Mouse (Mus musculus) liver, adult (tissue): ENCODE measurements around the gene Tmem174.

ENCODE experiments used
- GATA4 ChIP-seq: IDR thresholded peaks from 2 replicates; pipeline ENCODE4 v1.6.1; 2014; ENCODE audit warnings: mild to moderate bottlenecking, low read length; ENCODE audit not compliant: insufficient replicate concordance

Gene Tmem174

GRCm38 (mm10) chr13:98647775-98648568 lies 10.8 kb upstream of the Tmem174 start:
- no peak for TF ChIP-seq GATA4

DNA sequence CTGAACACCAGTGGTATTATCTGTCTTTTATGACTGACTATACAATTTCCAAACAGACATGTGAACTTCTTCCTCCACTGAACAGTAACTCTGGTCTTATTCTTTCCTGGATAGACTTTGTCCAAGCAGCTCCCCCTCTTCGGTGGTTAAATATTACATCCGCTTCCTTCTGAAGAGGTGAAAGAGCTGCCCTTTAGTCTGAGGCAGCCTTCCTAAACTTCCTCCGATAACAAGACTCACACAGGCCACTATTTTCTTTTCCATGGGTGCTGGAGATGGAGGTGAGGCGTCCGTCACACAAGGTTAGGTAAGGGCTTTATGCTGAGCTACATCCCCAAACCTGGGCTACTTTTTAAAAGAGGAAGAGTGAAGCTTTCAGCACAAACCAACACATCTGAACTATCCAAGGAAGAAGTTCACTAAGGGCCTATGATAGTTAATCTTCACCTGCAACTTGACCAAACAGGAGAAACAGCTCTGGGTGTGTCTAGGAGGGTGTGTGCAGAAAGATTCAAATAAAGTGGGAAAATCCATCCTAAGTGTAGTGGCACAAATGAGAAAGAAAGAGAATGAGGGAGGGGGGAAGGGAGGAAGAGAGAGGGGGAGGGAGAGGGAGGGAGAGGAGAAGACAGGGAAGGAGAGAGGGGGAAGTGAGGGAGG lies 1.4 kb upstream of the Tmem174 start:
- TF ChIP-seq GATA4, result no peak

DNA sequence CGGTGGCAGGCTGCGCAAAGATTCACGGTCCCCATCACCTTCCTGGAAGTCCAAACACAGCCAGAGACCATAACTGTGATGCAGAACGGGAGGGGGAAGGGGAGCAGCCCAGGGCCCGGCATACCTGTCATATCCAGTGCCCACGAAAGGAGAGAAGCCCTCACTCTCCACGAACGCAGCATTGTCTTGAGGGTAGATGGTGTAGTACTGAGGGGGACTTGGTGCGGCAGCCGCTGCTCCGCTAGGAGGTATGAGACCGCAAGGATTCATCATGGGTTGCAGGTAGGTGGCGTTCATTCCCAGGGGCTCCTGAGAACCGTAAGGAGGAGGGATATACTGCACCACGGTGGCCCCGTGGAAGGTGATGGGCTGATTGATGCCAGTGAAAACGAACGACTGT lies 639 bp downstream of the Tmem174 start:
- no peak for TF ChIP-seq GATA4

DNA sequence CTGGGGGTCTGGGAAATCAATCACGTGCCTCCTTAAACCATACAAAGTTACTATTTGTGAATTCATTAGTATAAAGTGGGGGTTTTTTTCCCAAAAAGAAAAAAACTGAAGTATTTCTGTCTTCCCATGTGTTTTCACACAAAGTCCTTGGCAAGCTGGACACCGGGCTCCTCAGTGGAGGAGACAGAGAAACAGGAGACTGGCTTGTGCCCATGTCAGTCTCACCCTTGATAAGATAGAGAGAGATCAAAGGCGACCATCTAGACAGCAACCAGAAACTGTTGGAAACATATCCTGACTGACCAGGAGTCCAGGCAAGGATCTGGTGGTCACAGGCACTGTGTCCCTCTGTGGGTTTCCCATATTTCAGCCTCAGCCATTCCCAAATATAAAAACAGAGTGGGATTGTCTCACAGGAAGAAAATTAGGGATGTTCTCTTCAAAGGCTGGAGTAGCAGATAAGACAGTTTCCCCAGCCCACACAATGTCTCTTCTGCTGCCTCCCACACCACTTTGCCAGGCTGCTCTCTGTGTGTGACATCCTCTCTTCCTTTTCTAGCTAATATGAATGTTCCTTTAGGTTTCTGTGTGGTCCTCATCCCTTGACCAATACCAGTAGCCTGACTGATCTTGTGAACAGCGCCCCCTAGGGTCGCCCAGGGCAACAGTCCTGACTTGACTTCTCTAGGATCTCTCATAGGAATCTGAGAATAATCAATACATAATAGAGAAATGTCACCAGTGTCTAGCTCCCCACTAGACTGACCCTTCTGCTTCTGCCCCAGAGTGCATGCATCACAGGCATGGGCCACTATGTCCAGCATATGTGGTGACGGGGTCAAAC lies 3.3 kb downstream of the Tmem174 start:
- no peak for TF ChIP-seq GATA4

DNA sequence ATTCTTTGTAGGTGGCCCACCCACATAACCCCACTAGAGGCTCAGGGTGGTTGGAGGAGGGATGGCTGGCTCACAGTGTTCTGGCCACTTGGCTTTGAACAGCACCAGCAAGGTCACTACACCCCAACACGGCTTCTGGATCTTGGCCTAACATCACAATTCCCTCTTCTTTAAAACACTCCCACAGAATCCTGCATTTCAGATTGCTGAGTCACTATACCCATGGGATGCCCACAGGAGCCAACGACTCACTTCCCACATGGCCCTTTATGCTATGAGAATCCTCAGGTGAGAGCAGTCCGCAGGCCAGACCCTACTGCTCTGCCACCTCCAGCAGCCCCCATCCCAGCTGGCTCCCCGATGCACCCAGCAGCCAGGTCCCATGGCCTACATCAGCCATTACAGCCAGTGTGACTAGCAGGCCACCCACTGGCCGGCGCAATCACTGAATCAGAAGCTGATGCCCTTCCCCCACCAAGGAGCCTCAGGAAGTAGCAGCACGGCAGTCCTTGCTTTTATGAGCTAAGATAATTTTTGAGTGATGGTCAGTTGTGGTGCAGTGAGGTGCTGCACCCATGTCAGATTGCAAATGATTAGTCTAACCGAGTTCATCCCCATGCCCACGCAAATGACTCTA lies 4.8 kb downstream of the Tmem174 start:
- no peak for TF ChIP-seq GATA4

GRCm38 (mm10) chr13:98631105-98631838 lies 5.9 kb downstream of the Tmem174 start:
- TF ChIP-seq GATA4, result no peak

DNA sequence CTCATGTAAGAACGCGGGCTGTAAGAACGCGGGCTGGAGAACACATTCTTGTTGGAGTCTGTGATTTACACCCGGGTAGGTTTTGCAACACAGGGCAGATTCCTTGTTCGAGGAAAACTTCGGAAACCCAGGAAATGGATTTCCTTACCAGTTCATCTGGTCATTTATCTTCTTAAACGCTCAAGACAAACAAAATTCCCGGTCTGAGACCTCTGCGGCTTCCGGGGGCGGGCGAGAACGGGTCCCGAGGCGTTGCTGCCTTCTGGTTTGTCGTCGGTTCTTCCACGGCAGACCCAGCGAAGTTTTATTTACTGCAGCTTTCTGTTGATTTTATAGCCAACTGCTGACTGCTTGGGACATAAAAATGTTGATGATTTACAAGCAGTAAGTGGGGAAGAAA lies 10.5 kb downstream of the Tmem174 start:
- TF ChIP-seq GATA4, result no peak

- no peak for TF ChIP-seq GATA4
These were observed 12.7 kb downstream of the Tmem174 start for GRCm38 (mm10) chr13:98624506-98624905.

DNA sequence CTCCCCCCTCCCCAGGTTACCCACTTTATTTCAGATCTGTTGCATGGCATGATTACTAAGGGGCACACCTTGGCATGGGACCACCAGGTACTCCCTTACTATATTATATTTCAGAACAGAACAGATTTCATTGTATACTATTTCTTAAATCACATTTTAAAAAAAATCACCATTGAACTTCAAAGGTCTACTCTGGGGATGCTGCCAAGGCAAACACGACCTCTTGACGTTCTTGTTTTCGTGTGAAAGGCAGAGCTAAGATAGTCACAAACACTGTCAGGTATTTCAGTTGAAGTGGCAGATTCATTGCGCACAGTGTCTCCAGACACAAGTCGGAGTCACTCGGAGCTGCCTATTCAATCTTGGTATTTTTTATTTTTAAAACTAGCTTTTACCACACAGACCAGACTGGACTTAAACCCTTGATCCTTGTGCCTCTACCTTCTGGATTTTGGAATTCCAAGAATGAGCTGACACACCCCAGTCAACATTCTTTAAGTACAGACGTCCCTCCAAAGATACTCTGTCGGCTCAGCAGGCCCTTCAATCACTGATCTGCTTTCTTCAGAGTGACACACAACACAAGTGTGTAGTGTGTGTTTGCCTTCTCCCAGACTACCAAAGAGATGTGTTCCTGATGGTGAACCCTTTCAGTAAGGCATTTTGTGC lies 14.2 kb downstream of the Tmem174 start:
- no peak for TF ChIP-seq GATA4

DNA sequence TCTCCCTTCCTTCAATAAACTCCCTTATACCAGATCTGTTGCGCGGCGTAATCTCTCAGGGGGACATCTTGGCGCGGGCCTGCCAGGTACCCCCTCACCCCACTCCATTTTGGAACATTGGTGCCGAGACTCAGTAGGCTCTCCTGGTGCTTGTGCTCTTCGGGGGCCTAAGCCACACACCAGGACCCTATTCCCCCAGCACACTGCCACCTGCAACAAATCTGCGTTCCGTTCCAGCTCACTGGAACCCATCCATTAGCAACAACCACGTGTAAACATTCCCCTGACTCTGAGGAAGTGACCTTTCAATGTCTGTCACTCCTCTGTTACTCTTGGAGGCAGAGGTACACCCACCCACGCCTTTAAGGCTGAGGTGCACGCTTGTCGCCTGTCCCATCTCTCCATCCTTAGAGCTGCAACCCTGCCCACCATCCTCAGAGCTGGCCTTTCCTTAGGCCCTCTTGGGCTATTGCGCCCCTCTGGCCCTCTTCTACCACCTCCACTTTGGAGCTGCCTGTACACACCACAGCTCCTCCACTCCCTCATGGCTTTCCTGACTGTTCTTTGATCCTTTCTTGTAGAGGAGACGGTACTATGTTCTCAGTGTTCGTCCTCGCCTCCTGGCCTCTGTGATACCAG lies 19.7 kb downstream of the Tmem174 start:
- no peak for TF ChIP-seq GATA4

DNA sequence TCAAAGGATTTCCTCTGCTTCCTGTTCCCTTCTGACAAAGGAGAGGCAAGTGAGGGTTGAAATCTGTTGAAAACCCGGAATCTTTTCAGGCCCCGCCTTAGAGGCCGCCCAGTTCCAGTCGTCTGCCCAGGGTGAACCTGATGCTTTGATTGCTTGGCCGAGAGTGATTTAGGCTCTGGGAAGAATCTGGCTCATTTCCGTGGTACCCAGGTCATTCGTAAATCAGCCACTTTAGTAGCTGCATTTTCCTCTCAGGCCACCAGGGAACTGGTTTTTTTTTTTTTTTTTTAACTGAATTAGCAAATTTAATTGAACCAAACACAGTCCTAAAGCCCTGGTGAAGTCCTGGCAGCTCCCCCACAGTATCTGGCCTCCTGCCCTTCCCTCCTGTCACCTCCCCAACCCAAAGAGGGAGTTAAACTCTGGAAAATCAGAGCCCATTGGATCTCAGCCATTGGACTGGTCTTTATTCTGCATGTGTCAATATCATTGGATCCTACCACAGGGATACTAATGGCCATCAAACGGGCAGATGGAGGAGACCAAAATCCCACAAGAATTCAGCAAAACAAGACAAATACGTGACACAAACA lies 29.2 kb downstream of the Tmem174 start:
- no peak for TF ChIP-seq GATA4

DNA sequence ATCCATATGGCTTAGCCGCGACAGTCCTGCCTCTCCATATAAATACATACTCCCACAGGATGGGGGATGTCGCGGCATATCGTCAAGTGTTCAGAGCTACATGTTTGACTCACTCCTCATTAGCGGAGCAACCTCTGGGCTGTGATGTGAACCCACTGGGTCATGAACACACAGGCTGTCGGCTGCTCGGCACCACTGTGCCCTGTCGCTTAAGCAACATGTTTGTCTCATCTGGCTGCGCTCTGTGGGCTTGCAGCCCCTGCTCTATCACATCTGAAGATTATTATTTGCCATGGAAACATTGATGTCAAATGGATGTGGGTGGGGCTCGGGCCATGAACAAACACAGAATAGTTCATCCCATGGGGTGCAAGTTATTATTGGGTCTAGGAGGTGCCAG lies 33.4 kb downstream of the Tmem174 start:
- TF ChIP-seq GATA4, result no peak

DNA sequence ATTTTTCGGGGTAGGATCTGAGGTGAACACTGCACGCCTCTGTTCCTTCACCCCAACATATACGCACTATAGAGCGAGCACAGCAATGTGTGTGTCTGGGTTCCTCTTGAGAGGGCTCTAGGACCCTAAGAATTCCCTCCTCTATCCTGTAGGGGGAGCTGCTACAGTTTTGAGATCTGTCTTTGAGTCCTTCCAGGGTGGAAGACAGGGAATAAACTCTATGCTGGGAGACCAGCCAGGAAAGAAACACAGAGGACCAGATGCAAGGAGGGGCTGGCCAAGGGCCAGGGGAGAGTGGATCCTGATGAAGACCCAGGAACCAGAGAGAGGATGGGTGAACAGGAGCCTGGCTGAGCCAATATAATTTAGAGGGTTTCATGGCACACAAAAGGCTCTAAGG lies 40.5 kb downstream of the Tmem174 start:
- no peak for TF ChIP-seq GATA4

GRCm38 (mm10) chr13:98594726-98595141 lies 42.5 kb downstream of the Tmem174 start:
- no peak for TF ChIP-seq GATA4
